Mouse (Mus musculus): ENCODE results near the gene Agr2. TPM values are rescaled to one million over a fixed set of nuclear protein-coding genes. Genes with fewer than 3 reads are reported as not detected.

Agr2 gene
- total RNA-seq, 2 experiments from 2014 or later, result not detected

Other genes with a start within 250 kb of the Agr2 start
- gene Agr3, start 67.3 kb upstream of the Agr2 start, total RNA-seq (2015), result not detected in 2 replicates
- not detected in 2 replicates for gene Agr3, start 67.3 kb upstream of the Agr2 start, total RNA-seq (2017)
- gene Tspan13, start 49.6 kb downstream of the Agr2 start, total RNA-seq (2015), result 32.4 and 48.3 TPM in 2 replicates
- gene Tspan13, start 49.6 kb downstream of the Agr2 start, total RNA-seq (2017), result 17.9 and 23.7 TPM in 2 replicates
- 17.1 and 22.2 TPM in 2 replicates for gene Ankmy2, start 164.2 kb downstream of the Agr2 start, total RNA-seq (2015)
- gene Ankmy2, start 164.2 kb downstream of the Agr2 start, total RNA-seq (2017), result 22.7 and 23.3 TPM in 2 replicates
- 150 and 156 TPM in 2 replicates for gene Bzw2, start 165.2 kb downstream of the Agr2 start, total RNA-seq (2015)
- 111 and 131 TPM in 2 replicates for gene Bzw2, start 165.2 kb downstream of the Agr2 start, total RNA-seq (2017)

Measured in megakaryocyte progenitor cell, adult 5-6 weeks (primary cell).